Mouse (Mus musculus) lung, postnatal 14 days (tissue): ENCODE measurements at regions not wholly inside any gene's neighbourhood (a gene's known extent, or its start where the extent isn't known, plus 50 kb on each side); places are given as distances from the start of the nearest gene placed in this dataset.

Experiments used
- DNase-seq: peaks from one replicate; pipeline ENCODE4 v3.0.0; 2021

- no peak for DNase-seq
Measured at GRCm38 (mm10) chr11:7317409-7317970, 103.8 kb upstream of the Igfbp3 start.

GRCm38 (mm10) chr11:7296252-7296651 lies 82.5 kb upstream of the Igfbp3 start:
- DNase-seq, result no peak

DNA sequence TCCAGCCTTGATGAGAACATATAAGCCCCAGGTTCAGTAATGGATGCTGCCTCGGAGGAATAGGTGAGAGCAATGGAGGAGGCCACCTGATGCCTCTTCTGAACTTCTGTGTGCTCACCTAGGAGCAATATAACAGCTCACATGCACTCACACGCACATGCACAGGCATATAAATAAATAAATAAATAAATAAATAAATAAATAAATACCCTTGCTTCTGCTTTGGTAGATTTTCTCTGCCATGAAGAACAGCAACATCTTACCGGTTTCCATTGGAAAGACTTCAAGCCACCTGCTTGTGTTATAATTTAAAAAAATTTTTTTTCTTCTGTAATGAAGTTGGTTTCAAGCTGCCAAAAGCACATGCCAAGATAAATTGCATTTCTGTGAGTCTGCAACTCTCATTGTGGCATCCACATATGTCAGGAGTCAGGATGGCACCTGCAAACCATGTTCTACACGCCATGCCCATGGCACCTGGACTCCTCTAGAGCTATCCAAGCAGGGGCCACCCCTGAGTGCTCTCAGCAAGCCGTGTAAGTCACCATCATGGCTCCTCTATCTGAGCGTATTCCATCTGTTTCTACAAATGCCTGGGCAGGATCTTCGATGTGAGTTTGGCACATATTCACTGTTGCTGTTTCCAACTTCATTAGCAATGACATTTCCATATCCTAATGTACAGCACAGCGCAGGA lies 75.7 kb upstream of the Igfbp3 start:
- DNase-seq, result no peak

GRCm38 (mm10) chr11:7284836-7285490 lies 71.2 kb upstream of the Igfbp3 start:
- DNase-seq, result no peak

GRCm38 (mm10) chr11:7282981-7283380 lies 69.3 kb upstream of the Igfbp3 start:
- DNase-seq, result no peak

DNA sequence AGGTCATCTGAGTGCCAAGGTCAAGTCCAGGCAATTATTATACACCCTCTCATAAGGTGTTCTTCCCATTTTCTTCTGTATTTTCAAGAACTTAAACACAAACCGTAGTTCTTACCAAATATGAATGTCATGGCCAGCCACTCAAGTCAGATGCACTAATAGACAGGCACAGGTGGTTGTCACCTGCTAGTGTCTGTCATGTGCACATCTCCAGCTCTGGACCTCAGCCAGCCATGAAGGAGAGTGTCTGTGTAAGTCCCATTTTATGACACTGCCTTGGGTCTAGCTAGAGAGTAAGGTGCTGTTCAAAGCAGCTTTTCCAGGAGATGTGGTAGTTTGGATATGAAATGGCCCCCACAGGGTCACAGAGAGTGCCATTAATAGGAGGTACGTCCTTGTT lies 68.5 kb upstream of the Igfbp3 start:
- no peak for DNase-seq

DNA sequence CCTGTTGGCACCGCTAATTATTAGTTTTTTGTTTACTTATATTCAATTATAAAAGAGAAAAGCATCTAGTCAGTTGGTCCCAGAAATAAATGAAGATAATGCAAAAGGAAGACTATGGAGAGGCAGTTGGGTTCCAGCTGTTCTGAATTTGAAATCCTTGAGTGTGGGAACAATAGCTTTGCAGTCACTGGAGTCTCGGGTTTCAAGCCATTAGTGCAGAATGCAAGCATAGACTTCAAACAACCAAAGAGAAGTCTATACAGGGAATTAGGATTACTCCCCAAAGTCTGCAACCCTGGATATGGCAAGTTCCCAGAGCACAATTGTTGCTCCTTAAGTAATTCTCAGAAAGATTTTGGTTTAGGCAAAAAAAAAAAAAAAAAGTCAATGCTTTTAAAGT lies 67.9 kb upstream of the Igfbp3 start:
- no peak for DNase-seq

DNA sequence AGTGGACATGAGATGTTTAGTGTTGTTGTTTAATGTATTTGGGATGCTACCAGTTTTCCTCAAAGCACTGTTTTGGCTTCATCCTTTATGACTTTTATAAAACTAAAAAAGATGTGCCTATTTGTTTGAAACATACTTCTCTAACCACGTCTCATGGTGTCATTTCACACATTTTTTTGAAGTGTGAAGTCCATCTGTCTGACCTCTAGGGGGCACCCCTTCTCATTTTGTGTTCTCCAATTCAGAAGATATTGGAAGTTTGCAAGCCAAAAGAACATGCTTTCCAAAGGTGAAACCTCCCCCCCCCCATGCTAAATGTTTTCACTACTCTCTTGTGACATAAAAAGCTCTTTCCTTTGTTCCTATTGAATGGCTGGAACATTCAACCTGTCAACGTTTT lies 66.2 kb upstream of the Igfbp3 start:
- DNase-seq, result no peak

- no peak for DNase-seq
Measured at GRCm38 (mm10) chr11:7272543-7272942, 58.8 kb upstream of the Igfbp3 start.

- no peak for DNase-seq
Measured at GRCm38 (mm10) chr11:7270916-7271315, 57.2 kb upstream of the Igfbp3 start.

GRCm38 (mm10) chr11:7263971-7264370 lies 50.2 kb upstream of the Igfbp3 start:
- DNase-seq, result no peak
